Mouse (Mus musculus) frontal cortex, postnatal 14 days (tissue): Measurements from ENCODE around the gene Narf.
A peak's percentile ranks its signal among the peaks of the same experiment; 100 is the strongest.

Experiments
- DNase-seq, 2 experiments: peaks; one replicate each; pipeline ENCODE4 v3.0.0; 2022; ENCODE audit warnings: low spot score in 2 of 2

The Narf gene

GRCm38 (mm10) chr11:121236564-121237344 lies at the start of gene Narf:
Gene Narf (plus strand): TSS chr11:121237253.
- DNase-seq: peak; percentile 98 to 100

GRCm38 (mm10) chr11:121189681-121190080 lies 47.4 kb upstream of the Narf start:
- no peak for DNase-seq

GRCm38 (mm10) chr11:121192742-121193141 lies 44.3 kb upstream of the Narf start:
- DNase-seq: no peak

GRCm38 (mm10) chr11:121193415-121193814 lies 43.6 kb upstream of the Narf start:
- DNase-seq: no peak

GRCm38 (mm10) chr11:121198622-121199021 lies 38.4 kb upstream of the Narf start:
- no peak for DNase-seq

GRCm38 (mm10) chr11:121199851-121200250 lies 37.2 kb upstream of the Narf start:
- no peak for DNase-seq

- DNase-seq: no peak
Measured at GRCm38 (mm10) chr11:121200781-121201180, 36.3 kb upstream of the Narf start.

- no peak for DNase-seq
Measured at GRCm38 (mm10) chr11:121201436-121202198, 35.4 kb upstream of the Narf start.

GRCm38 (mm10) chr11:121203859-121204160 lies 33.2 kb upstream of the Narf start:
- no peak for DNase-seq

- peak; percentile 87 to 91 for DNase-seq
Measured at GRCm38 (mm10) chr11:121204161-121205006, 32.7 kb upstream of the Narf start, which contains the start of the genes Hexdc and Ogfod3. Gene Hexdc (plus strand): TSS chr11:121204433. Gene Ogfod3 (minus strand): TSS chr11:121204711.

- no peak for DNase-seq
Measured at GRCm38 (mm10) chr11:121216831-121217230, 20.2 kb upstream of the Narf start.

GRCm38 (mm10) chr11:121219776-121220175 lies 17.3 kb upstream of the Narf start:
- no peak for DNase-seq

- no peak for DNase-seq
Measured at GRCm38 (mm10) chr11:121220771-121221170, 16.3 kb upstream of the Narf start.

- DNase-seq: no peak
Measured at GRCm38 (mm10) chr11:121221321-121222010, 15.6 kb upstream of the Narf start.

- no peak for DNase-seq
Measured at GRCm38 (mm10) chr11:121228129-121229017, 8.7 kb upstream of the Narf start.

GRCm38 (mm10) chr11:121229018-121229439 lies 8.0 kb upstream of the Narf start, which contains the start of gene Cybc1:
Gene Cybc1 (minus strand): TSS chr11:121229322.
- DNase-seq: peak; percentile 50

GRCm38 (mm10) chr11:121231191-121231590 lies 5.9 kb upstream of the Narf start:
- DNase-seq: no peak

GRCm38 (mm10) chr11:121231628-121232291 lies 5.3 kb upstream of the Narf start:
- DNase-seq: no peak

- no peak for DNase-seq
Measured at GRCm38 (mm10) chr11:121232706-121233105, 4.3 kb upstream of the Narf start.
